Mouse (Mus musculus) liver, embryonic 14.5 days (tissue): ENCODE results near the gene Lamb3. TPM values are rescaled to one million over a fixed set of nuclear protein-coding genes. Genes with fewer than 3 reads are reported as not detected.

Experiments
- ATAC-seq: fragments of 200-750 bp; cut with Nextera tagmentation; 2 replicates; pipeline ENCODE4 v1.8.0; 2017; ENCODE audit warnings: moderate number of reproducible peaks, mild to moderate bottlenecking, moderate library complexity; ENCODE audit not compliant: insufficient read depth
- DNase-seq, 3 experiments: peaks; one replicate each; pipeline ENCODE4 v3.0.0-alpha.2; 2012 to 2013; ENCODE audit warnings: low read depth in 3 of 3, low spot score in 3 of 3
- H3K27ac ChIP-seq: fragments of 300-500 bp; sonication (generic); 2 replicates; pipeline ENCODE4 v1.5.1; 2014; ENCODE audit warnings: moderate library complexity, mild to moderate bottlenecking, control low read depth, inconsistent platforms
- H3K27me3 ChIP-seq: fragments of 300-500 bp; sonication (generic); 2 replicates; pipeline ENCODE4 v1.6.1; 2014; ENCODE audit warnings: mild to moderate bottlenecking, low read length, moderate library complexity; ENCODE audit not compliant: control insufficient read depth, insufficient read depth
- H3K36me3 ChIP-seq: fragments of 300-500 bp; sonication (generic); replicated peaks from 2 replicates; pipeline ENCODE4 v1.6.1; 2014; ENCODE audit warnings: low read depth; ENCODE audit not compliant: control insufficient read depth, insufficient read depth
- H3K4me1 ChIP-seq, 2 experiments: fragments of 200-500 bp in 1 of 2; fragments of 300-500 bp in 1 of 2; sonication (generic) in 1 of 2; replicated peaks; 2 replicates each; pipeline ENCODE4 v1.6.1; 2012 to 2014; ENCODE audit warnings: antibody characterized with exemption in 1 of 2, inconsistent platforms in 1 of 2, low read length in 1 of 2; ENCODE audit not compliant: control insufficient read depth in 2 of 2, insufficient read depth in 2 of 2
- H3K4me2 ChIP-seq: fragments of 300-500 bp; sonication (generic); 2 replicates; pipeline ENCODE4 v1.6.1; 2014; ENCODE audit warnings: low read depth, mild to moderate bottlenecking, control low read depth, moderate library complexity
- H3K4me3 ChIP-seq, 2 experiments: fragments of 200-500 bp in 1 of 2; fragments of 300-500 bp in 1 of 2; sonication (generic) in 1 of 2; 2 replicates each; pipeline ENCODE4 v1.5.1; 2012 to 2014; ENCODE audit warnings: low read depth in 2 of 2, low read length in 2 of 2, mild to moderate bottlenecking in 2 of 2, control low read depth in 1 of 2, inconsistent platforms in 1 of 2, moderate library complexity in 1 of 2; ENCODE audit not compliant: insufficient read depth in 1 of 2
- H3K9ac ChIP-seq: fragments of 300-500 bp; sonication (generic); replicated peaks from 2 replicates; pipeline ENCODE4 v1.6.1; 2014; ENCODE audit warnings: mild to moderate bottlenecking, control low read depth, moderate library complexity
- H3K9me3 ChIP-seq: fragments of 300-500 bp; sonication (generic); 2 replicates; pipeline ENCODE4 v1.6.1; 2016; ENCODE audit warnings: low read length, mixed read lengths; ENCODE audit not compliant: control insufficient read depth
- CTCF ChIP-seq: IDR thresholded peaks from 2 replicates; pipeline ENCODE4 v1.5.1; 2016; ENCODE audit warnings: antibody characterized with exemption, low read depth, control low read depth
- EP300 ChIP-seq: IDR thresholded peaks from 2 replicates; pipeline ENCODE4 v1.6.1; 2016; ENCODE audit warnings: antibody characterized with exemption, low read depth
- WGBS: fragments of 180-500 bp; shearing (Covaris S2); extraction: QIAGEN DNeasy Blood & Tissue Kit; methylation state at CpG from one replicate; pipeline ENCODE4 v1.1.7; 2014; ENCODE audit not compliant: insufficient replicate concordance; 5-methylcytosine and 5-hydroxymethylcytosine counted together
- polyA plus RNA-seq, 2 experiments: library from polyadenylated mRNA; depleted of rRNA in 1 of 2; stranded (reverse) in 1 of 2; unstranded in 1 of 2; fragments of >200 nt; fragmentation: Nextera tagmentation in 1 of 2; extraction: Ambion mirVana in 1 of 2; gene quantifications; 2 replicates each; pipeline versions ENCODE4 v1.2.1 to v1.2.3; 2012 to 2014

The Lamb3 gene
- polyA plus RNA-seq, 2 experiments, result 0.17 to 0.28 TPM

- DNase-seq, result no peak
- H3K27me3 ChIP-seq, result no peaks in the 10 kb centered on the region
- H3K4me2 ChIP-seq, result no peak overlapping the region
- no peak for TF ChIP-seq CTCF
- TF ChIP-seq EP300, result no peak
- H3K4me1 ChIP-seq, result peaks cover 0 to 9% of the 10 kb centered on the region in 2 experiments; a peak in 2 of 4 replicates
- H3K27ac ChIP-seq, result no peak overlapping the region
- WGBS, result 47% methylated on average over 3 of the region's 3 CpGs
- H3K9ac ChIP-seq, result no peak overlapping the region
- H3K4me3 ChIP-seq, result no peak overlapping the region
- H3K36me3 ChIP-seq, result no peaks in the 10 kb centered on the region
- ATAC-seq, result no peak
- no peaks in the 10 kb centered on the region for H3K9me3 ChIP-seq
Observed at GRCm38 (mm10) chr1:193194416-193195140, 12.9 kb upstream of the Lamb3 start.

DNA sequence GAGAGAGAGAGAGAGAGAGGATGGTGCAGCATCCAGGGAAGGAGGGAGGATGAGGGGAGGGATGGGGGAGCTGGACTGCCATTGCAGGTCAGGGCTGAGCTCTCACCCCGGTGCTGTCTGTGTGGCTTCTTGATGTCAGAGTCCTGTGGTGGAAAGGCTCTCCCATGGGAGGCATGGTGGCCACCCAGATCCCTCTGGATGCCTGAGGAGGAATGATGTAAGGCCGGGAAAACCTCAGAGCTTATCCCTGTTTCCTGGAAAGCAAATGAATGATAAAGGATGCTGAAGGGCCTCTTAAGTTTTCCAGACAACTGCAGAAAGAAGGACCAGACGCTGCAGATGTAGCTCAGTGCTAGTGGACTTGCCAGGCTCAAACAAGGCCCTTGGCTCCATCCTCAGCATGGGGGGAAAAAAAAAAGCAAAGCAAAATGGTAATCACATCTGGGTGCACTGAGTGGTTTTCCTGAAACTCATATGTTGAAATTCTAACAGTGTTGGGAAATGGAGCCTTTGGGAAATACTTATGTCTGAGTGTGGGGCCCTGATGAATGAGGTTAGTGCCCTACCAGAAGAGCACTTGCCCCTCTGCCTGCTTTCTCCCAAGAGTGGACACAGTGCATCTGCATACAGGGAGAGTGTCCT lies 12.2 kb upstream of the Lamb3 start:
- Histone ChIP-seq H3K27ac (no peak overlapping the region), H3K9ac (no peak overlapping the region)

GRCm38 (mm10) chr1:193197494-193198205 lies 9.8 kb upstream of the Lamb3 start:
- DNase-seq (no peak), ATAC-seq (no peak)
- Histone ChIP-seq H3K4me3 (no peak overlapping the region), H3K4me1 (peaks cover 0 to 5% of the 10 kb centered on the region in 2 experiments; a peak in 2 of 4 replicates), H3K27me3 (no peaks in the 10 kb centered on the region), H3K27ac (no peak overlapping the region), H3K9me3 (no peaks in the 10 kb centered on the region), H3K9ac (no peak overlapping the region), H3K4me2 (no peak overlapping the region), H3K36me3 (no peaks in the 10 kb centered on the region)
- 69% methylated on average over 18 of the region's 18 CpGs for WGBS
- TF ChIP-seq CTCF (no peak), EP300 (no peak)

More for the DNA sequence above, 12.2 kb upstream of the Lamb3 start:
- Histone ChIP-seq H3K4me3 (no peak overlapping the region), H3K9me3 (no peaks in the 10 kb centered on the region), H3K27me3 (no peaks in the 10 kb centered on the region), H3K36me3 (no peaks in the 10 kb centered on the region), H3K4me1 (peaks cover 0 to 6% of the 10 kb centered on the region in 2 experiments; a peak in 2 of 4 replicates), H3K4me2 (no peak overlapping the region)
- TF ChIP-seq CTCF, result no peak
- ATAC-seq, result no peak
- DNase-seq, result no peak
- 53% methylated on average over 3 of the region's 3 CpGs for WGBS

- Histone ChIP-seq H3K9ac (no peak overlapping the region), H3K4me1 (peaks cover 0 to 5% of the 10 kb centered on the region in 2 experiments; a peak in 2 of 4 replicates), H3K4me2 (no peak overlapping the region), H3K9me3 (no peaks in the 10 kb centered on the region), H3K27ac (no peak overlapping the region), H3K4me3 (no peak overlapping the region), H3K27me3 (no peaks in the 10 kb centered on the region), H3K36me3 (no peaks in the 10 kb centered on the region)
- peak; percentile 31; the same call in 1 of the 2 replicates for TF ChIP-seq CTCF
- TF ChIP-seq EP300, result no peak
- WGBS, result 69% methylated on average over 2 of the region's 2 CpGs
- DNase-seq (no peak), ATAC-seq (no peak)
Observed at GRCm38 (mm10) chr1:193198312-193198711, 9.2 kb upstream of the Lamb3 start.
